Mouse (Mus musculus): ENCODE results near the gene Scfd2.

DNA sequence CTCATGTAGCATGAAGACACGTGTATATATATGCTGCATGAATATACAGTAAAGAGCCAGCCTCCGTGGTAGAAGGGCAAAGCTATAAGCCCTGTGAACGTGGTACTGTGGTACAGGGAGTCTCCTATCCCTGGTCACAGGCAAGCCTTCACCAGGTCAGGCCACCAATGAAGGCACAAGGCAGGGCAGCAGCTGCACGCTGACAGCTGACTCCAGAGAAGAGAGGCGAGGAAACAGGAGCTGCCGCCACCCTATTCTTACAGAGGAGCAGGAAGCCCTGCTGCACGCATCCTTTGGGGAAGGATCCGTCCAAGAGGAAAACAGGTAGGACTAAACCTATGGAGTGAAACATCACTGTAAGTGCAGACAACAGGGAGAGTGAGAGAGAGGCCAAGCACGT is 76.5 kb downstream of the Scfd2 start:
- TF ChIP-seq CTCF (IDR thresholded peaks at IDR 0.05; ENCODE audit: extremely low read depth, insufficient read length, insufficient replicate concordance, low read depth, low read length) (no peak), POLR2A (IDR thresholded peaks at IDR 0.05; ENCODE audit: low read depth, low read length) (no peak)

Measured in small intestine, adult 2 months (tissue).